Mouse (Mus musculus) activated CD4-positive, CD25-positive, alpha-beta regulatory T cell, adult 9 weeks (primary cell): Measurements from ENCODE around the gene Eci2. TPM values are rescaled to one million over a fixed set of nuclear protein-coding genes. Genes with fewer than 3 reads are reported as not detected.

Experiments
- polyA plus RNA-seq: library from polyadenylated mRNA; unstranded; fragments of 100-300 nt; shearing (Covaris generic); gene quantifications from one replicate; pipeline ENCODE4 v1.2.1, GENCODE M21; 2017

Eci2 gene
- 76.0 TPM for polyA plus RNA-seq

DNA sequence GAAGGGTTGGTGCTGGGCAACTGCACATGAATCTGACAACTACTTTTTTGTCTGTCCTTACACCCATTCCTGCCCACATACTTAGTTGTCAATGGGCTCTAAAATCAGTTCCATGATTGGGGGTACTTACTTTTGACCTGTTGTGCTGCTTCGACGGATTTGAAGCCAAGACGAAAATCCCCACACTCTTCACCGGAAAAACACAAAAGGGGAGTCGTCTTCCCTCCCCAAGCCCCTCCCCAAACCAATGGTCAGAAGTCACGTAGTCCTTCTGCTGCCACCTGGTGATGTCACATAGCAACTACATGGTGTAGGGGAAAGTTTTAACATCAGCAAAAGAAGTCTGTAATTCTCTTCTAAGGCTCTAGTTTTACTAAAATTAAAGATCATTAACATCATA, at the start of gene Eci2:
Gene Eci2, minus strand, starts transcription at position 218 of the 400 bp plus-strand sequence.

DNA sequence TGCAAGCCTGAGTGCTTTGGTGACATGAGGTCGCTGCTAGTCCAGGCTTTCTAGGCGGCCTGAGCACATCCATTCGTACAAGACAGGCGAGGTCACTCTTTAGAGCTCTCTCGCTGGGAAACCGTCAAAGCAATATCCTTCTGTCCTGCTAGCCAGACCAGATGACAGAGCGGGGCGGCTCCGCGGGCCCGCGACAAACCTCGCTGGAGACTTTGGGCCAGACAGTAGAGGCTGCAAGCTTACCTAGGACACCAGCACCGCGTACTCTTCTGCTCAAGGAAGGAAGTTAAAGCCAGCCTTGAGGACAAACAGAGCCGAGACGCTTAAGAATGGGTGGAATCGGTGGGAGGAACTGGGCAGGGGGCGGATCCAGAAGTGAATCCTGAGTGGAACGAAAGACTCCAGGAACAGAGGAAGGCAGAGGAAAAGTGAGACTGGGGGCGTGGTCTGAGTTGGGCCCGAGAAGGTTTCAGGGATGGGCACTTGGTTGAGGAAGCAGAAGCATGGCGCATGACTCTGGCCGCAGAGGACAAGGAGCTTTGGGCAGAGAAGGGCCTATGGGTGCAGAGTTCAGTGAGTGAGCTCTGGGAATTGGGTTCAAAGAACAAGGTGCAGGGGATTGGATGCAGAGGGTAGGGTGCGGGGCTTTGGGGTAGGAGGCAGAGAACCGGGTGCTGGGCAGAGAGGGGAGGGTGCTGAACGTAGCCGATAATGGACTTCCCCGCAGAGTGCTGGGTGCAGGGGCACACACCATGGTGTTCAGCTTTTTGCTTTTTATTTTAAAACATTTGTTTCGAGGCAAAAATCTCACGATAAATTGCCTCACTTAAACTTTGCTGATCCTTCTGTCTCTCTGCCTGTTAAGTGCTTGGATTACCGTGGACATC, 63.1 kb downstream of the Eci2 start, which contains the start of gene Eci3:
Gene Eci3, minus strand, starts transcription at position 300 of the 887 bp plus-strand sequence.

Other genes with a start within 250 kb of the Eci2 start
- gene Prpf4b, start 151.8 kb downstream of the Eci2 start, polyA plus RNA-seq = 118 TPM
- gene Fam217a, start 102.8 kb downstream of the Eci2 start, polyA plus RNA-seq = not detected
- not detected for gene 4933417A18Rik, start 102.7 kb downstream of the Eci2 start, polyA plus RNA-seq
- not detected for gene Eci3, start 63.3 kb downstream of the Eci2 start, polyA plus RNA-seq